8 mouse cellular contexts compared by ENCODE assay signal in genomic region chr5:115317645-115318328, GRCm38 (mm10). TPM values are rescaled to one million over a fixed set of nuclear protein-coding genes. Genes with fewer than 3 reads are reported as not detected.
A peak's percentile ranks its signal among the peaks of the same experiment; 100 is the strongest.
DNase-seq lines count a peak whose midpoint lies in the region; ATAC-seq and TF ChIP-seq lines count a peak whose summit lies in the region.

No protein-coding gene starts in this region.

- H3K4me1 ChIP-seq in liver, postnatal 0 days (ENCODE audit: insufficient read depth) = peaks cover 30% of the 10 kb centered on the region
- peaks cover 28% of the 10 kb centered on the region for H3K4me1 ChIP-seq in embryonic facial prominence, embryonic 14.5 days (ENCODE audit: control insufficient read depth, insufficient read depth, low read length)
- H3K4me1 ChIP-seq in limb, embryonic 10.5 days = peaks cover 52% of the 10 kb centered on the region

- peak; percentile 28 for DNase-seq in liver
- DNase-seq in liver, postnatal 0 days = no peak
- DNase-seq in embryonic facial prominence, embryonic 14.5 days (ENCODE audit: low spot score) = peak; percentile 86
- peak; percentile 79 for DNase-seq in limb, embryonic 10.5 days (ENCODE audit: low spot score)
- DNase-seq in retina, embryonic 14.5 days (ENCODE audit: low spot score) = peak; percentile 65
- DNase-seq in spleen, adult 12 weeks (ENCODE audit: low spot score) = no peak

- no peaks in the 10 kb centered on the region for H3K36me3 ChIP-seq in liver, postnatal 0 days (replicated peaks; ENCODE audit: insufficient read depth, low read length)
- no peaks in the 10 kb centered on the region for H3K36me3 ChIP-seq in embryonic facial prominence, embryonic 14.5 days (ENCODE audit: control insufficient read depth, insufficient read depth, low read length)
- no peaks in the 10 kb centered on the region for H3K36me3 ChIP-seq in limb, embryonic 10.5 days

- H3K4me2 ChIP-seq in liver, postnatal 0 days (ENCODE audit: low read depth, low read length) = no peak overlapping the region
- peak overlapping the region; percentile 16 for H3K4me2 ChIP-seq in embryonic facial prominence, embryonic 14.5 days (ENCODE audit: low read depth, low read length)

- no peaks in the 10 kb centered on the region for H3K27me3 ChIP-seq in liver, postnatal 0 days (ENCODE audit: insufficient read depth, low read length)
- no peaks in the 10 kb centered on the region for H3K27me3 ChIP-seq in embryonic facial prominence, embryonic 14.5 days (replicated peaks; ENCODE audit: control insufficient read depth, insufficient read depth, low read length)
- no peaks in the 10 kb centered on the region for H3K27me3 ChIP-seq in limb, embryonic 10.5 days (ENCODE audit: low read depth, poor library complexity, severe bottlenecking)

- H3K9ac ChIP-seq in liver, postnatal 0 days (replicated peaks) = no peak overlapping the region
- H3K9ac ChIP-seq in embryonic facial prominence, embryonic 14.5 days (ENCODE audit: low read depth, low read length) = no peak overlapping the region

- 26% methylated on average over 10 of the region's 10 CpGs for WGBS in liver, postnatal 0 days (ENCODE audit: insufficient replicate concordance)
- under 1% methylated on average over 10 of the region's 10 CpGs for WGBS in embryonic facial prominence, embryonic 14.5 days
- WGBS in limb, embryonic 10.5 days = 2% methylated on average over 10 of the region's 10 CpGs

- no peak overlapping the region for H3K4me3 ChIP-seq in liver, postnatal 0 days (ENCODE audit: low read depth, low read length)
- no peak overlapping the region for H3K4me3 ChIP-seq in embryonic facial prominence, embryonic 14.5 days (ENCODE audit: low read depth, low read length)
- H3K4me3 ChIP-seq in limb, embryonic 10.5 days = peak overlapping the region; percentile 31

- TF ChIP-seq CTCF in liver, postnatal 0 days (IDR thresholded peaks at IDR 0.05; ENCODE audit: low read depth) = no peak

- TF ChIP-seq EP300 in liver, postnatal 0 days (IDR thresholded peaks at IDR 0.05; ENCODE audit: low read depth) = no peak

- H3K9me3 ChIP-seq in liver, postnatal 0 days (ENCODE audit: low read length) = no peaks in the 10 kb centered on the region
- H3K9me3 ChIP-seq in embryonic facial prominence, embryonic 14.5 days (ENCODE audit: control insufficient read depth, low read length) = no peaks in the 10 kb centered on the region
- no peaks in the 10 kb centered on the region for H3K9me3 ChIP-seq in limb, embryonic 10.5 days (replicated peaks)

- ATAC-seq in liver, postnatal 0 days = no peak
- peak; percentile 64 for ATAC-seq in embryonic facial prominence, embryonic 14.5 days (ENCODE audit: low read depth)
- ATAC-seq in activated CD4-positive, CD25-positive, alpha-beta regulatory T cell, adult 4 months = no peak
- ATAC-seq in erythroblast, adult 5-6 weeks (replicated peaks; ENCODE audit: low FRiP score, poor library complexity, severe bottlenecking) = no peak

- H3K27ac ChIP-seq in liver, postnatal 0 days (ENCODE audit: low read depth) = no peak overlapping the region
- peak overlapping the region; percentile 83 for H3K27ac ChIP-seq in embryonic facial prominence, embryonic 14.5 days (replicated peaks; ENCODE audit: low read depth, low read length)
- peak overlapping the region; percentile 91 for H3K27ac ChIP-seq in limb, embryonic 10.5 days

RNA-seq across cellular contexts. Expression of gene Srsf9, which starts 9.2 kb away (rescaled TPM):
- polyA plus RNA-seq in liver, postnatal 0 days (2015; fragmentation: Nextera tagmentation; extraction: Ambion mirVana) = 86.0 and 90.6 TPM in 2 replicates
- 203 and 230 TPM in 2 replicates for polyA plus RNA-seq in embryonic facial prominence, embryonic 14.5 days (2014; fragmentation: Nextera tagmentation; extraction: Ambion mirVana)
- polyA plus RNA-seq in limb, embryonic 10.5 days (2016; fragmentation: Nextera tagmentation; extraction: Ambion mirVana) = 444 and 468 TPM in 2 replicates
- 10 to 100 TPM; 17.9 to 23.8 TPM for polyA plus RNA-seq in activated CD4-positive, CD25-positive, alpha-beta regulatory T cell, adult 4 months (2017; shearing (Covaris generic))
- total RNA-seq in erythroblast, adult 5-6 weeks (2015; ENCODE audit: low replicate concordance) = 25.5 and 41.1 TPM in 2 replicates
- 29.1 and 32.1 TPM in 2 replicates for total RNA-seq in erythroblast, adult 5-6 weeks (2017; ENCODE audit: low replicate concordance)

RNA-seq across cellular contexts. Expression of gene Dynll1, which starts 17.0 kb away (rescaled TPM):
- 388 and 399 TPM in 2 replicates for polyA plus RNA-seq in liver, postnatal 0 days (2015; fragmentation: Nextera tagmentation; extraction: Ambion mirVana)
- polyA plus RNA-seq in embryonic facial prominence, embryonic 14.5 days (2014; fragmentation: Nextera tagmentation; extraction: Ambion mirVana) = 1,629 and 1,828 TPM in 2 replicates
- polyA plus RNA-seq in limb, embryonic 10.5 days (2016; fragmentation: Nextera tagmentation; extraction: Ambion mirVana) = 1,816 and 1,865 TPM in 2 replicates
- polyA plus RNA-seq in activated CD4-positive, CD25-positive, alpha-beta regulatory T cell, adult 4 months (2017; shearing (Covaris generic)) = 100 to 1,000 TPM; 459 to 496 TPM
- total RNA-seq in erythroblast, adult 5-6 weeks (2015; ENCODE audit: low replicate concordance) = 181 and 187 TPM in 2 replicates
- 61.4 and 103 TPM in 2 replicates for total RNA-seq in erythroblast, adult 5-6 weeks (2017; ENCODE audit: low replicate concordance)

RNA-seq across cellular contexts. Expression of gene Gatc, which starts 23.2 kb away (rescaled TPM):
- 11.7 and 12.1 TPM in 2 replicates for polyA plus RNA-seq in liver, postnatal 0 days (2015; fragmentation: Nextera tagmentation; extraction: Ambion mirVana)
- 26.5 and 26.7 TPM in 2 replicates for polyA plus RNA-seq in embryonic facial prominence, embryonic 14.5 days (2014; fragmentation: Nextera tagmentation; extraction: Ambion mirVana)
- polyA plus RNA-seq in limb, embryonic 10.5 days (2016; fragmentation: Nextera tagmentation; extraction: Ambion mirVana) = 33.3 and 34.1 TPM in 2 replicates
- 10 to 100 TPM; 11.3 to 12.0 TPM for polyA plus RNA-seq in activated CD4-positive, CD25-positive, alpha-beta regulatory T cell, adult 4 months (2017; shearing (Covaris generic))
- 15.0 and 18.4 TPM in 2 replicates for total RNA-seq in erythroblast, adult 5-6 weeks (2015; ENCODE audit: low replicate concordance)
- 1.8 and 4.1 TPM in 2 replicates for total RNA-seq in erythroblast, adult 5-6 weeks (2017; ENCODE audit: low replicate concordance)

RNA-seq across cellular contexts. Expression of gene Triap1, which starts 23.2 kb away (rescaled TPM):
- polyA plus RNA-seq in liver, postnatal 0 days (2015; fragmentation: Nextera tagmentation; extraction: Ambion mirVana) = 20.3 and 24.2 TPM in 2 replicates
- polyA plus RNA-seq in embryonic facial prominence, embryonic 14.5 days (2014; fragmentation: Nextera tagmentation; extraction: Ambion mirVana) = 48.5 and 51.3 TPM in 2 replicates
- polyA plus RNA-seq in limb, embryonic 10.5 days (2016; fragmentation: Nextera tagmentation; extraction: Ambion mirVana) = 55.0 and 60.0 TPM in 2 replicates
- polyA plus RNA-seq in activated CD4-positive, CD25-positive, alpha-beta regulatory T cell, adult 4 months (2017; shearing (Covaris generic)) = 10 to 100 TPM; 42.3 to 45.6 TPM
- 9.6 and 9.8 TPM in 2 replicates for total RNA-seq in erythroblast, adult 5-6 weeks (2015; ENCODE audit: low replicate concordance)
- total RNA-seq in erythroblast, adult 5-6 weeks (2017; ENCODE audit: low replicate concordance) = 2.8 and 7.7 TPM in 2 replicates

RNA-seq across cellular contexts. Expression of gene Cox6a1, which starts 31.0 kb away (rescaled TPM):
- 936 and 952 TPM in 2 replicates for polyA plus RNA-seq in liver, postnatal 0 days (2015; fragmentation: Nextera tagmentation; extraction: Ambion mirVana)
- polyA plus RNA-seq in embryonic facial prominence, embryonic 14.5 days (2014; fragmentation: Nextera tagmentation; extraction: Ambion mirVana) = 833 and 912 TPM in 2 replicates
- polyA plus RNA-seq in limb, embryonic 10.5 days (2016; fragmentation: Nextera tagmentation; extraction: Ambion mirVana) = 718 and 743 TPM in 2 replicates
- polyA plus RNA-seq in activated CD4-positive, CD25-positive, alpha-beta regulatory T cell, adult 4 months (2017; shearing (Covaris generic)) = 100 to 1,000 TPM; 589 to 624 TPM
- 164 and 167 TPM in 2 replicates for total RNA-seq in erythroblast, adult 5-6 weeks (2015; ENCODE audit: low replicate concordance)
- total RNA-seq in erythroblast, adult 5-6 weeks (2017; ENCODE audit: low replicate concordance) = 24.7 and 54.8 TPM in 2 replicates

Comparison
In these comparisons a context has a peak if more than half of its experiments do, and no peak if none do; other contexts are left out.
1. DNase-seq: peak in liver (single experiment), embryonic facial prominence, embryonic 14.5 days (single experiment), limb, embryonic 10.5 days (single experiment) and retina, embryonic 14.5 days (single experiment); none in liver, postnatal 0 days (single experiment) and spleen, adult 12 weeks (single experiment).